Mouse (Mus musculus): ENCODE measurements around the gene Gm9844.

GRCm38 (mm10) chr7:24839410-24839808, 22.6 kb upstream of the Gm9844 start:
- TF ChIP-seq CTCF (IDR thresholded peaks at IDR 0.05; ENCODE audit: extremely low read depth, insufficient read length, insufficient replicate concordance, low read depth, low read length): no peak
- no peak for TF ChIP-seq POLR2A (IDR thresholded peaks at IDR 0.05; ENCODE audit: low read depth, low read length)
